Mouse (Mus musculus): ENCODE data around the gene Zfp940.

Zfp940 gene

GRCm38 (mm10) chr7:29792906-29793305 is 60.6 kb downstream of the Zfp940 start:
- DNase-seq: no peak

GRCm38 (mm10) chr7:29785888-29786287 is 67.6 kb downstream of the Zfp940 start:
- no peak for DNase-seq

GRCm38 (mm10) chr7:29785023-29785422 is 68.4 kb downstream of the Zfp940 start:
- no peak for DNase-seq

DNA sequence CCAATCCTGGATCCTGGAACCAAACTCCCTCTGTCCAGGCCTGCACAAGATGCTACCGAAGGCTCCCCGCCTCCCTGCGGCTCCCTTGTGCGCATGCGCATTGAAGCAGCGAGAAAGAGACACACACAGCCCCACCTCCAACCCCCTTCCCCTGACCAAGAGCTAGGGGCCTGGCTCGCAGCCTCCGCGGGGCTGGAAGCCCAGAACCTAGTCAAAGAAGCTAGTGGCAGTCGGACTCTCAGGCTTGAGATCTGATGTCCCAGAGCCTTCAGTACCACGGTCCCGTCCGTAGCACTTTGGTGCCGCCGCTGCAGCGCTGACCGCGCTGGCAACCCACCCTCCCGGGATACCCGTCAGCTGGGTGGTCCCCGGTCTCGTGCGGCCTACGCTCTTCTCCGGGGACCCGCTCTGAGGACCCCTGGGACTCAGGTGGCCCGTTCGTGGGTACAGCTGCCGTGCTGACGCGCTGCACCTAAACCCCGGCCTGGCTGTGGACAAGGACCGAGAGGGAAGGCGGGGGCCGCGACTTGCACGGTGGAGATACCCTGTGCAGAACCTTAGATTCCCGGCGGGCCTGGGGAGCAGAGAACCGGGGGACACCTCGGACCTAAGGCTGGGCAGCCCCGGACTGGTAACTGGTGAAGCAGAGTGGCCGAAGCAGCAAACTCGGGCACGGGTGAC is 69.5 kb downstream of the Zfp940 start, which contains the start of gene Zfp30:
TSS of gene Zfp30 (plus strand) at position 128 of the 681 bp plus-strand sequence.
- DNase-seq: peak; percentile 84
